Mouse (Mus musculus): ENCODE measurements around the gene Prss42.

Prss42 gene

GRCm38 (mm10) chr9:110797866-110798265 is at the start of gene Prss42:
Prss42 (plus strand) TSS chr9:110798166.
- no peak for TF ChIP-seq GATA4 (IDR thresholded peaks at IDR 0.05; ENCODE audit: insufficient replicate concordance, low read length)

- no peak for TF ChIP-seq GATA4 (IDR thresholded peaks at IDR 0.05; ENCODE audit: insufficient replicate concordance, low read length)
Measured at GRCm38 (mm10) chr9:110748451-110748850, 49.5 kb upstream of the Prss42 start.

DNA sequence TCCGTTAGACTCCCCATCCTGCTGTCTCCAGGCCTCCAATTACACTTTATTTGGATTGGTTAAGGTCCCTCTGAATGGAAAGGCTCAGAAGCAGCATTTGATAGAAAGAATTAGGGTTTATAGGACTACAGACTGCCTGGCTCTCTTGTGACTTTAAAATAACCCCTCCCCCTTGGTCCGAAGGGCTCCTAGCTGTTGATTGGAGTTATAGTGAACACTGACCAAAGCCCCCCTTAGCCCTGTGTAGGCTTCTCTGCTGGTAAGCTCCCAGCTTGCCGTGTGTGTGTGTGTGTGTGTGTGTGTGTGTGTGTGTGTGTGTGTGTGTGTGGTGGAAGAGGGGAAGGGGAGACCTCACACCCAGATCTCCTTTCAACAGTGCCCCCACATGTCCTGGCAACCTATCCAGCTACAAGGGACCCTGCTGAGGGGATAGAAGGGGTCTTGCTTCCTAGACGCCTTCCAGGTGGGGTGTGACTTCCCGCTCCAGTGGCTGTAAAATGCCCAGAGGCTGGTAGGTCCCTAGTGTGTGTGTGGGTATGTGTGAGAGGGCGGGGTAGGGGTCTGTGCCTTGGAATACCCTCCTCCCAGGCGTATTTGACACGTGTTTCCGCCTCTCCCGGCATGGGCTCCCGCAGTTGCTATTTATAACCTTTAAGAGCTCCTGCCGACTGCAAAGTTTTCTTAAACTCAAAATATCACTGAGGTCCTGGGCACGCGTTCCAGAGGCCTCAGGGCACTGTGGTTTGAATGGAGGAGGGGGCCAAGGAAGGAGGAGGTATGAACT is 47.4 kb upstream of the Prss42 start:
- TF ChIP-seq GATA4 (IDR thresholded peaks at IDR 0.05; ENCODE audit: insufficient replicate concordance, low read length): no peak

GRCm38 (mm10) chr9:110751412-110751811 is 46.6 kb upstream of the Prss42 start:
- TF ChIP-seq GATA4 (IDR thresholded peaks at IDR 0.05; ENCODE audit: insufficient replicate concordance, low read length): no peak

DNA sequence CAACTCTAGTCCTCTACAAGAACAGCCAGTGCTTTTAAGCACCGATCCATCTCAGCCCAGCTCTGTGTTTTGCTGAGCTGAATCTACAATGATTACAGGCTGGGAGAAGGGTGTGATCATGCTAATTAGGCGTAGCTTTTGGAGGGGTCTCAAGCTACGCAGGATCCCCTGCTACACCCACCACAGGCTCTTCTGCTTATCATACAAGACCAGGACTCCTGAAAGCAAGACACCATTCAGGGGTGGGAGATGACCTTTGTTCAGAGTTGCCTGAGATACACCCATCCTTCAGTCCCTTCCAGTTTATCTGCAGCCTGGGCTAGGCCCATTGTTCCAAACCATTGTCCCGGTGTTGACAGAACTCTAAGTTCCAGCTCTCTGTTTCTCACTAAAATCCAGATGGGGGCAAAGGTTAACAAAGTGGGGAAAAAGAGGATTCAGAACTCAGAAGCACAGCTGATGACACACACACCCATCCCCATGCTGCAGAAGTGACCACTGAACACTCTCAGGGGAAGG is 45.0 kb upstream of the Prss42 start:
- no peak for TF ChIP-seq GATA4 (IDR thresholded peaks at IDR 0.05; ENCODE audit: insufficient replicate concordance, low read length)

GRCm38 (mm10) chr9:110753773-110754172 is 44.2 kb upstream of the Prss42 start:
- peak; percentile 60; the same call in 1 of the 2 replicates for TF ChIP-seq GATA4 (IDR thresholded peaks at IDR 0.05; ENCODE audit: insufficient replicate concordance, low read length)

DNA sequence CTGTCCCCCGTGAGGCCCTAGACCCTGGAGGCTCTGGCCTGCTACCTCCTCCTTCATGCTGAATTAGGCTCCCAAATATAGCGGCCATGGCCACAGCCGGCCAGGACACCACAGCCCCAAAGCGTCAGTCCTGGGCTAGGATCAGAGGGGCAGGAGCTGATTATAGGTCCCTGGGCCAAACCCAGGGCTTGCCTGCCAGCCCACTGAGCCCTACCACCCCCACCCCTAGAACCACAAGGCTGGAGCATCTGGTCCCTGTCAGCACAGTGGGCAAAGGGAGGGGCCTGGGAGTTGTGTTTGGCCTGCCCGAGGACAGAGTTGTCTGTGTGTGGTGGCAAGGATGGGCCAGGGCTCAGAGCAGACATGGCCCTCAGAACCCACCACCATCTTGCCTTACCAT is 40.1 kb upstream of the Prss42 start:
- TF ChIP-seq GATA4 (IDR thresholded peaks at IDR 0.05; ENCODE audit: insufficient replicate concordance, low read length): no peak

- TF ChIP-seq GATA4 (IDR thresholded peaks at IDR 0.05; ENCODE audit: insufficient replicate concordance, low read length): no peak
Measured at GRCm38 (mm10) chr9:110758605-110759004, 39.4 kb upstream of the Prss42 start.

GRCm38 (mm10) chr9:110759265-110759664 is 38.7 kb upstream of the Prss42 start:
- no peak for TF ChIP-seq GATA4 (IDR thresholded peaks at IDR 0.05; ENCODE audit: insufficient replicate concordance, low read length)

- no peak for TF ChIP-seq GATA4 (IDR thresholded peaks at IDR 0.05; ENCODE audit: insufficient replicate concordance, low read length)
Measured at GRCm38 (mm10) chr9:110760886-110761285, 37.1 kb upstream of the Prss42 start.

DNA sequence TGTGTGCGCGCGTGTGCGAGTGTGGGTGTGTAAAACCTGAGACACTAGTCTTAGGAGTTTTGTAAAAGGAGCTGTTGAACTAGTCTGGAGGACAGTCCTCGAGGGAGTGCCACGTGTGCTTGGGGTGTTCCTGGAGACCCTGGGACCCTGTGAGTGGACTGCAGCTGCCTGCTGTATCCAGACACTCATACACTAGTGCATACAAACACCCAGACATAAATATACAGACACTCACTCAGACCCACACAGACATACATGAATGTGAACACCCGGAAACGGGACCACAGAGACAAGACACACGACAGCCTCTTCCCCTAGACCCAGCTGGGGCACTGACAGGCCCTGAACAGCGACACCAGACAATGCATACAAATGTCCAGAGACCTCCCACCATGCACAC is 35.2 kb upstream of the Prss42 start:
- no peak for TF ChIP-seq GATA4 (IDR thresholded peaks at IDR 0.05; ENCODE audit: insufficient replicate concordance, low read length)

DNA sequence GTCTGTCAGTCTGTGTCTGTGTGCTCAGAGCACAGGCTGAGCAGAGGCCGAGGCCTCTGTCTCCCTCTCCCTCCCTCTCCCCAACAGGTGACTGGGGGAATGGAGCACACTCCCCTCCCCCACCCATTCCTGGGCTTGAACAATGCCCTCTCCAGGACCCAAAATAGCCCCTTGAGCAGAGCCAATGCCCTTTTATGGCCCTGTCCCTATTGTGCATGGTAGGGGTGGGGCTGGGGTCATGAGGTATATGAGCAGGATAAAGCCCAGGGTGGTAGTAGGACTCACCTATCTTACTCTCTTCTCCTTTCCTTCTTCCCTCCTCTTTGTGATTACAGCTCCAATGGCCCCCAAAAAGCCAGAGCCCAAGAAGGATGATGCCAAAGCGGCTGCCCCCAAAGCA is 34.6 kb upstream of the Prss42 start:
- no peak for TF ChIP-seq GATA4 (IDR thresholded peaks at IDR 0.05; ENCODE audit: insufficient replicate concordance, low read length)

DNA sequence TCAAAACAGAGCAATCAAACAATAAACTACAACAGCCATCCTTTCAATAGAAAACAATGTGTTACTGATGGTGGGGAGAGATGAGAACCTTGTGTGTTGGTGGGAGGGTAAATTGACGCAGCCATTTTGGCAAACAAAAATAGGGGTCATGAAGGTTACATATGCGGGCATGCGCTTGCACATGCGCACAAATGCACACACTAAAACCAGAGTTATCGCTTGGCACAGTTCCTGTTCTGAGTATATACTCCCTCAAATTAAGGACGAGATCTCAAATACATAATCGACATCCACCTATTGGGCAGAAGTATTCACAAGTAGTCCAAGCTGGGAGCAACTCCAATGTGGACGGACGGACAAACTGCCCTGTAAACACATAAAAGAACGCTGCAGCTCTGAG is 25.6 kb upstream of the Prss42 start:
- no peak for TF ChIP-seq GATA4 (IDR thresholded peaks at IDR 0.05; ENCODE audit: insufficient replicate concordance, low read length)

DNA sequence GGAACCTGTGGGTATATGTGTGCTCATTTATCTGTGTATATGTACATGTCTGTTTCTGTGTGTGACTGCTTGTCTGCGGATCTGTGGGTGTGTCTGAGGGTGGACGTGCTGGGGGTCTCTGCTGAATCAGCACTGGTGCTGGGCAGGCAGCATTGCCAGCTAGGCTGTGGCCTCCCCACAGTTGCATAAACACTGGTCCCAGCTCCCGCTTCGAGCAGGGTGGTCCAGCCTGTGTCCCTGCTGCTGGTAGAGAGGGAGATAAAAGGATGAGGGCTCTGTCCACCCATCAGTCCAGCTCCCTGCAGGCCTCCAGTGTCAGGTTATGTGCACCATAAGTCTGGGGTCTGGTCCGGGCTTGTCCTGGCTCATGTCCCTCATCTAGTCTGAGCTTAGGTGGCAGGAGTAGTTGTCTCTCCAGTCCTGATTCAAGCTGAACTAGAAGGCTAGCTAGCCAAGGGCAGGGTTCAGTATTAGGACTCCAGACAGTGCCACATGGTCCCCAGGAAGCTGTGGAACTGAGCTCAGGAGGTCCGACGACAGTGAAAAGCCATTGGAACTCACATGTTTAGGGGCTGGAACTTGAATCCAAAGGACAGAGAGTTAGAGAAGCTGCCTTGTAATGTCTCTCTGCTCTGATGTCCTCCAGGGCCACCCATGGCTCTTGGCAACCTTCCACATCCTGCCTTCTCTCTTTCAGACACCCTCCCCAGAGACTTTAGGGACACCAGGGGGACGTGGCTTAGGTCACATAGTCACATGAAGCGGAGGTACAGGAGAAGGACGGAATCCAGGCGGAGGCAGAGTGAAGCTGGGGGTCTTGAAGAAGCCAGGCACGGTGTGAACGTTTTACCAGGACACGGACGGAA is 23.3 kb upstream of the Prss42 start:
- TF ChIP-seq GATA4 (IDR thresholded peaks at IDR 0.05; ENCODE audit: insufficient replicate concordance, low read length): no peak

- no peak for TF ChIP-seq GATA4 (IDR thresholded peaks at IDR 0.05; ENCODE audit: insufficient replicate concordance, low read length)
Measured at GRCm38 (mm10) chr9:110775269-110776022, 22.5 kb upstream of the Prss42 start.
